Mouse (Mus musculus) common myeloid progenitor, adult 5-6 weeks (primary cell): ENCODE measurements around the gene Akna. TPM values are rescaled to one million over a fixed set of nuclear protein-coding genes. Genes with fewer than 3 reads are reported as not detected.
A peak's percentile ranks its signal among the peaks of the same experiment; 100 is the strongest.

Experiments used
- ATAC-seq: replicated peaks from 2 replicates; pipeline ENCODE4 v1.8.0; 2016; ENCODE audit warnings: low read depth, mild to moderate bottlenecking, moderate TSS enrichment, inconsistent platforms; ENCODE audit not compliant: poor library complexity, severe bottlenecking
- total RNA-seq: library from RNA; stranded (forward); fragments of 200-1000, 187-1606 nt; gene quantifications from 2 replicates; pipeline ENCODE4 v1.2.3, GENCODE M21; 2017

Akna gene
- total RNA-seq, 1 experiment from 2014 or later: 13.8 TPM

- ATAC-seq: no peak
Measured at GRCm38 (mm10) chr4:63342491-63342890, 60.7 kb downstream of the Akna start.

- no peak for ATAC-seq
Measured at GRCm38 (mm10) chr4:63338414-63339076, 64.6 kb downstream of the Akna start.

- ATAC-seq: no peak
Measured at GRCm38 (mm10) chr4:63333403-63333802, 69.8 kb downstream of the Akna start.

GRCm38 (mm10) chr4:63323275-63323815, 79.8 kb downstream of the Akna start:
- ATAC-seq: no peak

GRCm38 (mm10) chr4:63319566-63319965, 83.6 kb downstream of the Akna start:
- ATAC-seq: peak; percentile 82

Other genes with a start within 250 kb of the Akna start
- not detected in 2 replicates for gene Ambp, start 248.6 kb downstream of the Akna start, total RNA-seq
- gene Kif12, start 231.2 kb downstream of the Akna start, total RNA-seq: not detected in 2 replicates
- 0.23 TPM in 1 of 2 replicates, not detected in the other for gene Col27a1, start 189.3 kb downstream of the Akna start, total RNA-seq
- gene Orm1, start 58.8 kb downstream of the Akna start, total RNA-seq: 2.6 TPM in 1 of 2 replicates, not detected in the other
- not detected in 2 replicates for gene Orm3, start 47.2 kb downstream of the Akna start, total RNA-seq
- gene Orm2, start 40.9 kb downstream of the Akna start, total RNA-seq: not detected in 2 replicates
- gene Whrn, start 92.6 kb upstream of the Akna start, total RNA-seq: 0.97 and 4.7 TPM in 2 replicates
- gene Atp6v1g1, start 141.4 kb upstream of the Akna start, total RNA-seq: 75.4 and 77.0 TPM in 2 replicates
- gene Tmem268, start 155.4 kb upstream of the Akna start, total RNA-seq: 14.9 and 33.9 TPM in 2 replicates
- gene Gm11213, start 201.9 kb upstream of the Akna start, total RNA-seq: not detected in 2 replicates
- gene Tex48, start 219.1 kb upstream of the Akna start, total RNA-seq: not detected in 2 replicates